8 mouse cellular contexts compared by ENCODE assay signal in genomic region chr16:18628206-18628947, GRCm38 (mm10). TPM values are rescaled to one million over a fixed set of nuclear protein-coding genes. Genes with fewer than 3 reads are reported as not detected.
DNase-seq lines count a peak whose midpoint lies in the region; ATAC-seq lines count a peak whose summit lies in the region.

No protein-coding gene starts in this region.

- peaks cover 45% of the 10 kb centered on the region for H3K4me1 ChIP-seq in kidney, embryonic 15.5 days
- H3K4me1 ChIP-seq in embryonic facial prominence, embryonic 14.5 days (ENCODE audit: control insufficient read depth, insufficient read depth, low read length): peaks cover 30% of the 10 kb centered on the region
- peaks cover 36% of the 10 kb centered on the region for H3K4me1 ChIP-seq in limb, embryonic 10.5 days
- H3K4me1 ChIP-seq in stomach, embryonic 15.5 days: peaks cover 28% of the 10 kb centered on the region

- ATAC-seq in kidney, embryonic 15.5 days (replicated peaks; ENCODE audit: low FRiP score): no peak
- ATAC-seq in embryonic facial prominence, embryonic 14.5 days (ENCODE audit: low read depth): no peak
- ATAC-seq in stomach, embryonic 15.5 days (ENCODE audit: insufficient read depth, low FRiP score, low read depth): no peak
- no peak for ATAC-seq in granulocyte monocyte progenitor cell, adult 5-6 weeks (replicated peaks; ENCODE audit: poor library complexity, severe bottlenecking)

- 80% methylated on average over 7 of the region's 7 CpGs for WGBS in kidney, embryonic 15.5 days
- WGBS in embryonic facial prominence, embryonic 14.5 days: 69% methylated on average over 7 of the region's 7 CpGs
- 66% methylated on average over 7 of the region's 7 CpGs for WGBS in limb, embryonic 10.5 days
- 68% methylated on average over 7 of the region's 7 CpGs for WGBS in stomach, embryonic 15.5 days

- H3K4me3 ChIP-seq in kidney, embryonic 15.5 days (replicated peaks): peak overlapping the region; percentile 74
- H3K4me3 ChIP-seq in embryonic facial prominence, embryonic 14.5 days (ENCODE audit: low read depth, low read length): peak overlapping the region; percentile 82
- peak overlapping the region; percentile 83 for H3K4me3 ChIP-seq in limb, embryonic 10.5 days
- H3K4me3 ChIP-seq in stomach, embryonic 15.5 days (replicated peaks): peak overlapping the region; percentile 73

- H3K36me3 ChIP-seq in kidney, embryonic 15.5 days: peaks cover 7% of the 10 kb centered on the region; the same call in 1 of the 2 replicates
- peaks cover 18% of the 10 kb centered on the region for H3K36me3 ChIP-seq in embryonic facial prominence, embryonic 14.5 days (ENCODE audit: control insufficient read depth, insufficient read depth, low read length)
- peaks cover 17% of the 10 kb centered on the region for H3K36me3 ChIP-seq in limb, embryonic 10.5 days
- no peaks in the 10 kb centered on the region for H3K36me3 ChIP-seq in stomach, embryonic 15.5 days

- H3K9me3 ChIP-seq in kidney, embryonic 15.5 days (replicated peaks): no peaks in the 10 kb centered on the region
- H3K9me3 ChIP-seq in embryonic facial prominence, embryonic 14.5 days (ENCODE audit: control insufficient read depth, low read length): no peaks in the 10 kb centered on the region
- H3K9me3 ChIP-seq in limb, embryonic 10.5 days (replicated peaks): no peaks in the 10 kb centered on the region
- no peaks in the 10 kb centered on the region for H3K9me3 ChIP-seq in stomach, embryonic 15.5 days

- no peak for DNase-seq in kidney, adult 18-20 months
- peak; percentile 25 for DNase-seq in Muller cell, postnatal 12 days (ENCODE audit: inconsistent ontology term)
- no peak for DNase-seq in embryonic facial prominence, embryonic 14.5 days (ENCODE audit: low spot score)
- no peak for DNase-seq in limb, embryonic 10.5 days (ENCODE audit: low spot score)
- no peak for DNase-seq in thymus, adult 18-20 months

- H3K9ac ChIP-seq in kidney, embryonic 15.5 days: peak overlapping the region; percentile 68; the same call in 1 of the 2 replicates
- H3K9ac ChIP-seq in embryonic facial prominence, embryonic 14.5 days (ENCODE audit: low read depth, low read length): peak overlapping the region; percentile 88
- H3K9ac ChIP-seq in stomach, embryonic 15.5 days: no peak overlapping the region

- no peak overlapping the region for H3K27ac ChIP-seq in kidney, embryonic 15.5 days
- H3K27ac ChIP-seq in embryonic facial prominence, embryonic 14.5 days (replicated peaks; ENCODE audit: low read depth, low read length): no peak overlapping the region
- H3K27ac ChIP-seq in limb, embryonic 10.5 days: peak overlapping the region; percentile 89; the same call in 1 of the 2 replicates
- no peak overlapping the region for H3K27ac ChIP-seq in stomach, embryonic 15.5 days

- H3K27me3 ChIP-seq in kidney, embryonic 15.5 days: peaks cover 72% of the 10 kb centered on the region
- peaks cover 27% of the 10 kb centered on the region for H3K27me3 ChIP-seq in embryonic facial prominence, embryonic 14.5 days (replicated peaks; ENCODE audit: control insufficient read depth, insufficient read depth, low read length)
- peaks cover 82% of the 10 kb centered on the region for H3K27me3 ChIP-seq in limb, embryonic 10.5 days (ENCODE audit: low read depth, poor library complexity, severe bottlenecking)
- H3K27me3 ChIP-seq in stomach, embryonic 15.5 days (replicated peaks): peaks cover 31% of the 10 kb centered on the region

- peak overlapping the region; percentile 95 for H3K4me2 ChIP-seq in kidney, embryonic 15.5 days
- peak overlapping the region; percentile 75 for H3K4me2 ChIP-seq in embryonic facial prominence, embryonic 14.5 days (ENCODE audit: low read depth, low read length)
- H3K4me2 ChIP-seq in stomach, embryonic 15.5 days: peak overlapping the region; percentile 91

RNA-seq across cellular contexts. Expression of gene Sept5, which starts 1.4 kb away (rescaled TPM):
- polyA plus RNA-seq in kidney, embryonic 15.5 days (2015; fragmentation: Nextera tagmentation; extraction: Ambion mirVana): 16.3 and 17.1 TPM in 2 replicates
- polyA plus RNA-seq in embryonic facial prominence, embryonic 14.5 days (2014; fragmentation: Nextera tagmentation; extraction: Ambion mirVana): 34.1 and 43.5 TPM in 2 replicates
- 19.4 and 29.1 TPM in 2 replicates for polyA plus RNA-seq in limb, embryonic 10.5 days (2016; fragmentation: Nextera tagmentation; extraction: Ambion mirVana)
- polyA plus RNA-seq in stomach, embryonic 15.5 days (2015; fragmentation: Nextera tagmentation; extraction: Ambion mirVana): 21.7 and 22.9 TPM in 2 replicates
- total RNA-seq in granulocyte monocyte progenitor cell, adult 5-6 weeks (2014; fragmentation: Nextera tagmentation): not detected in 2 replicates
- total RNA-seq in granulocyte monocyte progenitor cell, adult 5-6 weeks (2017): 1.8 and 2.6 TPM in 2 replicates

RNA-seq across cellular contexts. Expression of gene Gm49601, which starts 2.1 kb away (rescaled TPM):
- 1.5 and 4.3 TPM in 2 replicates for polyA plus RNA-seq in kidney, embryonic 15.5 days (2015; fragmentation: Nextera tagmentation; extraction: Ambion mirVana)
- 2.4 and 2.6 TPM in 2 replicates for polyA plus RNA-seq in embryonic facial prominence, embryonic 14.5 days (2014; fragmentation: Nextera tagmentation; extraction: Ambion mirVana)
- 2.3 and 4.7 TPM in 2 replicates for polyA plus RNA-seq in limb, embryonic 10.5 days (2016; fragmentation: Nextera tagmentation; extraction: Ambion mirVana)
- 2.6 and 3.4 TPM in 2 replicates for polyA plus RNA-seq in stomach, embryonic 15.5 days (2015; fragmentation: Nextera tagmentation; extraction: Ambion mirVana)
- 1.9 TPM in 1 of 2 replicates, not detected in the other for total RNA-seq in granulocyte monocyte progenitor cell, adult 5-6 weeks (2014; fragmentation: Nextera tagmentation)
- total RNA-seq in granulocyte monocyte progenitor cell, adult 5-6 weeks (2017): not detected in 2 replicates

RNA-seq across cellular contexts. Expression of gene Gp1bb, which starts 6.2 kb away (rescaled TPM):
- 0.93 and 1.6 TPM in 2 replicates for polyA plus RNA-seq in kidney, embryonic 15.5 days (2015; fragmentation: Nextera tagmentation; extraction: Ambion mirVana)
- polyA plus RNA-seq in embryonic facial prominence, embryonic 14.5 days (2014; fragmentation: Nextera tagmentation; extraction: Ambion mirVana): 3.0 and 3.1 TPM in 2 replicates
- 1.8 and 2.8 TPM in 2 replicates for polyA plus RNA-seq in limb, embryonic 10.5 days (2016; fragmentation: Nextera tagmentation; extraction: Ambion mirVana)
- 1.3 and 1.6 TPM in 2 replicates for polyA plus RNA-seq in stomach, embryonic 15.5 days (2015; fragmentation: Nextera tagmentation; extraction: Ambion mirVana)
- not detected in 2 replicates for total RNA-seq in granulocyte monocyte progenitor cell, adult 5-6 weeks (2014; fragmentation: Nextera tagmentation)
- total RNA-seq in granulocyte monocyte progenitor cell, adult 5-6 weeks (2017): not detected in 2 replicates

RNA-seq across cellular contexts. Expression of gene Tbx1, which starts 37.9 kb away (rescaled TPM):
- 0.28 and 0.40 TPM in 2 replicates for polyA plus RNA-seq in kidney, embryonic 15.5 days (2015; fragmentation: Nextera tagmentation; extraction: Ambion mirVana)
- polyA plus RNA-seq in embryonic facial prominence, embryonic 14.5 days (2014; fragmentation: Nextera tagmentation; extraction: Ambion mirVana): 10.5 and 12.4 TPM in 2 replicates
- polyA plus RNA-seq in limb, embryonic 10.5 days (2016; fragmentation: Nextera tagmentation; extraction: Ambion mirVana): 1.1 and 1.7 TPM in 2 replicates
- 0.85 and 1.1 TPM in 2 replicates for polyA plus RNA-seq in stomach, embryonic 15.5 days (2015; fragmentation: Nextera tagmentation; extraction: Ambion mirVana)
- total RNA-seq in granulocyte monocyte progenitor cell, adult 5-6 weeks (2014; fragmentation: Nextera tagmentation): not detected in 2 replicates
- total RNA-seq in granulocyte monocyte progenitor cell, adult 5-6 weeks (2017): not detected in 2 replicates
